Mouse (Mus musculus): Measurements from ENCODE around the gene Nceh1. TPM values are rescaled to one million over a fixed set of nuclear protein-coding genes. Genes with fewer than 3 reads are reported as not detected.
A peak's percentile ranks its signal among the peaks of the same experiment; 100 is the strongest.

The Nceh1 gene
- total and polyA plus RNA-seq, 2 experiments from 2014 or later, result 22.7 to 27.9 TPM

- DNase-seq, result no peak
- peak; percentile 39; the same call in 1 of the 2 replicates for TF ChIP-seq CTCF (IDR thresholded peaks at IDR 0.05; ENCODE audit: low read depth)
- Histone ChIP-seq H3K4me3 (ENCODE audit: low read depth, low read length) (no peak overlapping the region), H3K9me3 (ENCODE audit: low read length) (no peaks in the 10 kb centered on the region), H3K9ac (no peak overlapping the region), H3K4me1 (ENCODE audit: insufficient read depth) (no peaks in the 10 kb centered on the region), H3K27ac (ENCODE audit: low read depth, low read length) (no peak overlapping the region), H3K4me2 (ENCODE audit: low read depth) (no peak overlapping the region), H3K36me3 (ENCODE audit: insufficient read depth) (no peaks in the 10 kb centered on the region), H3K27me3 (ENCODE audit: insufficient read depth, low read length) (no peaks in the 10 kb centered on the region)
- 66% methylated on average over 11 of the region's 11 CpGs for WGBS
- ATAC-seq, result no peak
These were observed 46.0 kb downstream of the Nceh1 start for GRCm38 (mm10) chr3:27228530-27229309.

DNA sequence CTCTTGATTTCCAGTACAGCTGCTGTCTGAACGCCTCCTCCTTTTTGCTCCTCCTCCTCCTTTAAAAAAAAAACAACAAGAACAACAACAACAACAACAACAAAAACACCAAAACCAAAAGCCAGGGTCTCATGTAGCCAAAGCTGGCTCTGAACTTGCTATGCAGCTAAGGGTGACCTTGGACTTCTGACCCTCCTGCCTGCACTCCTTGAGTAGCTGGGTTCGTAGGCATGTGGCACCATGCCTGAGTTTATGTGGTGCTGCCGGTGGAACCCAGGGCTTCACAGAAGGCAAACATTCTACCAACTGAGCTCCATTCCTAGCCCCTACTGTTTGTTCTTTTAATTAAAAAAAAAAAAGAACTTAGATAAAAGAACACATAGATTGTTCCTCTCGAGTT, 50.6 kb downstream of the Nceh1 start:
- Histone ChIP-seq H3K9me3 (ENCODE audit: low read length) (no peaks in the 10 kb centered on the region), H3K4me2 (ENCODE audit: low read depth) (no peak overlapping the region), H3K27ac (ENCODE audit: low read depth, low read length) (no peak overlapping the region), H3K4me1 (ENCODE audit: insufficient read depth) (no peaks in the 10 kb centered on the region), H3K4me3 (ENCODE audit: low read depth, low read length) (no peak overlapping the region), H3K9ac (no peak overlapping the region), H3K27me3 (ENCODE audit: insufficient read depth, low read length) (no peaks in the 10 kb centered on the region), H3K36me3 (ENCODE audit: insufficient read depth) (no peaks in the 10 kb centered on the region)
- WGBS, result 79% methylated on average over 4 of the region's 4 CpGs
- ATAC-seq (no peak), DNase-seq (no peak)
- no peak for TF ChIP-seq CTCF (IDR thresholded peaks at IDR 0.05; ENCODE audit: low read depth)

- 91% methylated on average over 6 of the region's 6 CpGs for WGBS
- Histone ChIP-seq H3K27ac (ENCODE audit: low read depth, low read length) (no peak overlapping the region), H3K4me1 (ENCODE audit: insufficient read depth) (no peaks in the 10 kb centered on the region), H3K36me3 (ENCODE audit: insufficient read depth) (no peaks in the 10 kb centered on the region), H3K9ac (no peak overlapping the region), H3K27me3 (ENCODE audit: insufficient read depth, low read length) (no peaks in the 10 kb centered on the region), H3K4me2 (ENCODE audit: low read depth) (no peak overlapping the region), H3K9me3 (ENCODE audit: low read length) (no peaks in the 10 kb centered on the region), H3K4me3 (ENCODE audit: low read depth, low read length) (no peak overlapping the region)
- no peak for DNase-seq
- no peak for TF ChIP-seq CTCF (IDR thresholded peaks at IDR 0.05; ENCODE audit: low read depth)
- ATAC-seq, result no peak
These were observed 51.1 kb downstream of the Nceh1 start for GRCm38 (mm10) chr3:27233841-27234240.

DNA sequence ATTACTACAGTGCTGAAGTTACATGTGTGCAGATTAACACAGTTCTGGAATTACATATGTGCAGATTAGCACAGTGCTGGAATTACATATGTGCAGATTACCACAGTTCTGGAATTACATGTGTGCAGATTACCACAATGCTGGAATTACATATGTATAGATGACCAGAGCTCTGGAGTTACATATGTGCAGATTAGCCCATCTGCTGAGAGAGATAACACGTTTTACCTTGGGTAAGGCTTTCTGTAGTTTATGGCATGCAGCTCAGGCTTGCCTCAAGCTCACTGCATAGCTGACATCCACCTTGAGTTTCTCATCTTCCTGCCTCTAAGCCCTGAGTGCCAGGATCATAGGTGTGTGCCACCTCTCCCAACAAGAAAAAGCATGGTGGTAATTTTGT, 52.2 kb downstream of the Nceh1 start:
- TF ChIP-seq CTCF (IDR thresholded peaks at IDR 0.05; ENCODE audit: low read depth), result no peak
- no peak overlapping the region for H3K27ac ChIP-seq (ENCODE audit: low read depth, low read length)
- WGBS, result 74% methylated on average over 1 of the region's 1 CpGs
- H3K4me2 ChIP-seq (ENCODE audit: low read depth), result no peak overlapping the region
- DNase-seq (no peak), ATAC-seq (no peak)
- H3K9ac ChIP-seq, result no peak overlapping the region
- no peaks in the 10 kb centered on the region for H3K4me1 ChIP-seq (ENCODE audit: insufficient read depth)
- H3K9me3 ChIP-seq (ENCODE audit: low read length), result no peaks in the 10 kb centered on the region
- no peaks in the 10 kb centered on the region for H3K36me3 ChIP-seq (ENCODE audit: insufficient read depth)
- H3K4me3 ChIP-seq (ENCODE audit: low read depth, low read length), result no peak overlapping the region
- no peaks in the 10 kb centered on the region for H3K27me3 ChIP-seq (ENCODE audit: insufficient read depth, low read length)

GRCm38 (mm10) chr3:27237226-27237625, 54.5 kb downstream of the Nceh1 start:
- peak; percentile 68 for TF ChIP-seq CTCF (IDR thresholded peaks at IDR 0.05; ENCODE audit: low read depth)
- H3K27me3 ChIP-seq (ENCODE audit: insufficient read depth, low read length), result no peaks in the 10 kb centered on the region
- no peak overlapping the region for H3K4me2 ChIP-seq (ENCODE audit: low read depth)
- ATAC-seq (peak; percentile 73), DNase-seq (peak; percentile 52)
- 23% methylated on average over 2 of the region's 2 CpGs for WGBS
- H3K27ac ChIP-seq (ENCODE audit: low read depth, low read length), result no peak overlapping the region
- no peaks in the 10 kb centered on the region for H3K9me3 ChIP-seq (ENCODE audit: low read length)
- no peak overlapping the region for H3K9ac ChIP-seq
- no peaks in the 10 kb centered on the region for H3K4me1 ChIP-seq (ENCODE audit: insufficient read depth)
- no peak overlapping the region for H3K4me3 ChIP-seq (ENCODE audit: low read depth, low read length)
- no peaks in the 10 kb centered on the region for H3K36me3 ChIP-seq (ENCODE audit: insufficient read depth)

- Histone ChIP-seq H3K9ac (no peak overlapping the region), H3K27me3 (ENCODE audit: insufficient read depth, low read length) (no peaks in the 10 kb centered on the region), H3K4me3 (ENCODE audit: low read depth, low read length) (no peak overlapping the region), H3K36me3 (ENCODE audit: insufficient read depth) (no peaks in the 10 kb centered on the region), H3K9me3 (ENCODE audit: low read length) (no peaks in the 10 kb centered on the region), H3K4me2 (ENCODE audit: low read depth) (no peak overlapping the region), H3K27ac (ENCODE audit: low read depth, low read length) (no peak overlapping the region), H3K4me1 (ENCODE audit: insufficient read depth) (no peaks in the 10 kb centered on the region)
- 82% methylated on average over 5 of the region's 5 CpGs for WGBS
- ATAC-seq (no peak), DNase-seq (no peak)
- no peak for TF ChIP-seq CTCF (IDR thresholded peaks at IDR 0.05; ENCODE audit: low read depth)
These were observed 55.8 kb downstream of the Nceh1 start for GRCm38 (mm10) chr3:27238563-27238962.

GRCm38 (mm10) chr3:27239568-27239967, 56.8 kb downstream of the Nceh1 start:
- no peak for ATAC-seq
- no peaks in the 10 kb centered on the region for H3K36me3 ChIP-seq (ENCODE audit: insufficient read depth)
- WGBS, result 95% methylated on average over 16 of the region's 16 CpGs
- H3K4me1 ChIP-seq (ENCODE audit: insufficient read depth), result no peaks in the 10 kb centered on the region
- no peak overlapping the region for H3K4me3 ChIP-seq (ENCODE audit: low read depth, low read length)
- no peak for DNase-seq
- H3K27me3 ChIP-seq (ENCODE audit: insufficient read depth, low read length), result no peaks in the 10 kb centered on the region
- H3K9ac ChIP-seq, result no peak overlapping the region
- no peaks in the 10 kb centered on the region for H3K9me3 ChIP-seq (ENCODE audit: low read length)
- no peak overlapping the region for H3K4me2 ChIP-seq (ENCODE audit: low read depth)
- TF ChIP-seq CTCF (IDR thresholded peaks at IDR 0.05; ENCODE audit: low read depth), result no peak
- H3K27ac ChIP-seq (ENCODE audit: low read depth, low read length), result no peak overlapping the region
